Mouse (Mus musculus): ENCODE measurements around the gene Sbno2. TPM values are rescaled to one million over a fixed set of nuclear protein-coding genes. Genes with fewer than 3 reads are reported as not detected.

Sbno2 gene
- polyA plus RNA-seq, 1 experiment from 2014 or later = 14.9 TPM

DNA sequence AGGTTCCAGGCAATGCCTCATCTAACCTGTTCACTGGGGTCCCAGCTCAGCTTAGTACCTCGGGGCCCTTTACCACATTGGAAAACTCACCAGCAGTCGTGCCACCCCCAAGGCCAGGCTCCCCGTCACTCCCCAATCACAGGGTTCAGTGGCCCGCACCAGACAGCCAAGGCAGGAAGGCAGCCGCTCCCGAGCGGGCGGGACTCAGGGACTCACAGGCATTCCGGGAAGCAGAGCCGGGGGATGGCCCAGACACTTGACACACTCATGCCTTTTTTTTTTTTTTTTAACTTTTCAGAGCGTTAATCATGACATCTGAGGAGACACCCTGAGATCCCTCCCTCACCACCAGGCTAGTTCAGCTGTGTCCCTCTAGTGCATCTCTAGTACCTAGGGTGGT is 4.4 kb downstream of the Sbno2 start:
- H3K4me1 ChIP-seq (replicated peaks; ENCODE audit: control insufficient read depth, insufficient read depth, low read length) = peaks cover 19% of the 10 kb centered on the region
- no peak overlapping the region for H3K27ac ChIP-seq (ENCODE audit: low read length)
- no peak overlapping the region for H3K9ac ChIP-seq (replicated peaks; ENCODE audit: low read depth, low read length)
- no peaks in the 10 kb centered on the region for H3K27me3 ChIP-seq (replicated peaks; ENCODE audit: control insufficient read depth, insufficient read depth, low read length)
- H3K4me3 ChIP-seq (replicated peaks; ENCODE audit: low read length) = no peak overlapping the region
- WGBS = 73% methylated on average over 11 of the region's 11 CpGs
- no peaks in the 10 kb centered on the region for H3K36me3 ChIP-seq (ENCODE audit: control insufficient read depth, insufficient read depth)
- no peak for ATAC-seq
- no peak overlapping the region for H3K4me2 ChIP-seq (ENCODE audit: low read length)
- no peaks in the 10 kb centered on the region for H3K9me3 ChIP-seq (ENCODE audit: control insufficient read depth, low read length)

DNA sequence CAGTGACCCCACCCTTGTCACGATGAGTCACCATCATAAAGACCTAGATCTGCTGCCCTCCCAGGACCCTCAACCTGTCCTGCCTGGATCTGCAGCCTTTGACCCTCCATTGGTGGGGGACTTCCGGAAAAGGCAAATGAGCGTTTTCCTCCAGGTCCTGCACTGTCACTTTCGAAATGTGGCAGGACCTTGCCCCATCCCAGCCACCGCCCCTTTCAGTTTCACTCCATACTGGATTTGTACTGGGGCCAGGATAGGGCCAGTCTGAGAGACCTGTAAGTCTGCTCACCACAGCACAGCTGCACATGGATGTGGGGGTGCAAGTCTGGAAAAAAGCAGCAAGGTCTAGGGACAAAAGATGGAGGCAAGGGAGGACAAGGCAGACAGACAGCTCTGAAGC is 6.7 kb downstream of the Sbno2 start:
- no peak overlapping the region for H3K27ac ChIP-seq (ENCODE audit: low read length)
- no peak overlapping the region for H3K4me3 ChIP-seq (replicated peaks; ENCODE audit: low read length)
- 92% methylated on average over 5 of the region's 5 CpGs for WGBS
- no peaks in the 10 kb centered on the region for H3K36me3 ChIP-seq (ENCODE audit: control insufficient read depth, insufficient read depth)
- ATAC-seq = no peak
- no peak overlapping the region for H3K4me2 ChIP-seq (ENCODE audit: low read length)
- H3K9ac ChIP-seq (replicated peaks; ENCODE audit: low read depth, low read length) = no peak overlapping the region
- H3K4me1 ChIP-seq (replicated peaks; ENCODE audit: control insufficient read depth, insufficient read depth, low read length) = peaks cover 19% of the 10 kb centered on the region
- no peaks in the 10 kb centered on the region for H3K27me3 ChIP-seq (replicated peaks; ENCODE audit: control insufficient read depth, insufficient read depth, low read length)
- no peaks in the 10 kb centered on the region for H3K9me3 ChIP-seq (ENCODE audit: control insufficient read depth, low read length)

GRCm38 (mm10) chr10:80097275-80097674 is 8.1 kb downstream of the Sbno2 start:
- Histone ChIP-seq H3K4me1 (replicated peaks; ENCODE audit: control insufficient read depth, insufficient read depth, low read length) (peaks cover 16% of the 10 kb centered on the region), H3K4me2 (ENCODE audit: low read length) (no peak overlapping the region), H3K9ac (replicated peaks; ENCODE audit: low read depth, low read length) (no peak overlapping the region), H3K4me3 (replicated peaks; ENCODE audit: low read length) (no peak overlapping the region), H3K27ac (ENCODE audit: low read length) (no peak overlapping the region), H3K27me3 (replicated peaks; ENCODE audit: control insufficient read depth, insufficient read depth, low read length) (no peaks in the 10 kb centered on the region), H3K9me3 (ENCODE audit: control insufficient read depth, low read length) (no peaks in the 10 kb centered on the region), H3K36me3 (ENCODE audit: control insufficient read depth, insufficient read depth) (no peaks in the 10 kb centered on the region)
- 37% methylated on average over 3 of the region's 7 CpGs for WGBS
- no peak for ATAC-seq

DNA sequence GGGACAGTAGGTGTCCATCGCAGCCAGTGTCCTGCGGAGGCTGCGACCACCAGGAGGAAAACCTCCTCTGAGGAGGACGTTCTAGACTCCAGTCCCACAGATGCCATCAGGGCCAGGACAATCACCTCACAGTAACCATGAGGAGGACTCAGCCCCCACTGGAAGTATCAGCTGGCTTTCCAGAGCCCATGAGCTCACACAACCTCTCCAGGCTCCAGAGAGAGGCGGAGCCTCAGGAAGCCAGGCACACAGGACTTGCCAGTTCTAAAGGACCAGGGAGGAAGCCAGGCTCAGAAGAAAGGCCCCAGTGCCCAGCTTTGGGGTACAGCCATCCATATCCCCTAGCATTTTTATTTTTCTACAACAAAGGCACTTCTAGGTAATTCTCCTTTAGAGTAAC is 9.8 kb downstream of the Sbno2 start:
- peaks cover 5% of the 10 kb centered on the region; the same call in 1 of the 2 replicates for H3K4me1 ChIP-seq (replicated peaks; ENCODE audit: control insufficient read depth, insufficient read depth, low read length)
- no peaks in the 10 kb centered on the region for H3K36me3 ChIP-seq (ENCODE audit: control insufficient read depth, insufficient read depth)
- H3K4me3 ChIP-seq (replicated peaks; ENCODE audit: low read length) = no peak overlapping the region
- H3K9me3 ChIP-seq (ENCODE audit: control insufficient read depth, low read length) = no peaks in the 10 kb centered on the region
- no peaks in the 10 kb centered on the region for H3K27me3 ChIP-seq (replicated peaks; ENCODE audit: control insufficient read depth, insufficient read depth, low read length)
- 90% methylated on average over 5 of the region's 5 CpGs for WGBS
- H3K4me2 ChIP-seq (ENCODE audit: low read length) = no peak overlapping the region
- no peak overlapping the region for H3K27ac ChIP-seq (ENCODE audit: low read length)
- no peak overlapping the region for H3K9ac ChIP-seq (replicated peaks; ENCODE audit: low read depth, low read length)
- ATAC-seq = no peak

DNA sequence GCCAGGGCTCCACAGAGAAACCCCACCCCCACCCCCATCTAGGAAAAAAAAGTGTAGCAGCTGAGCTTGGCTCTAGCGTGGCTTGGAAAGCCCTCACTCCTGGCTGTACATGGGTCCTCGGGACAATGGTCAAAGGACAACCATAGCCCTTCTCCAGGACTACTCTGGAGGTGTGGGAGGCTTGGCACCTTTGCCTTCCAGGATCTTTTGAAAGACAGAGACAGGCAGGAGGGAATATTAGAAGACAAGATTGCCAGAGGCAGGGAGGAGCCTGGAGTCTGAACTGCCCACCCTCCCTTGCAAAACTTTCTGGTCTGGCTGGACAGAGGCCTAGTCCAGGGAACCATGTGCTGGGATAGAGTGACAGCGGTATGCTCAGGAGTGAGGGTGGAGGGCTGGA is 10.7 kb downstream of the Sbno2 start:
- peaks cover 5% of the 10 kb centered on the region; the same call in 1 of the 2 replicates for H3K4me1 ChIP-seq (replicated peaks; ENCODE audit: control insufficient read depth, insufficient read depth, low read length)
- H3K9ac ChIP-seq (replicated peaks; ENCODE audit: low read depth, low read length) = no peak overlapping the region
- 82% methylated on average over 3 of the region's 3 CpGs for WGBS
- H3K9me3 ChIP-seq (ENCODE audit: control insufficient read depth, low read length) = no peaks in the 10 kb centered on the region
- no peak overlapping the region for H3K27ac ChIP-seq (ENCODE audit: low read length)
- H3K27me3 ChIP-seq (replicated peaks; ENCODE audit: control insufficient read depth, insufficient read depth, low read length) = no peaks in the 10 kb centered on the region
- H3K4me2 ChIP-seq (ENCODE audit: low read length) = no peak overlapping the region
- no peak for ATAC-seq
- H3K36me3 ChIP-seq (ENCODE audit: control insufficient read depth, insufficient read depth) = no peaks in the 10 kb centered on the region
- H3K4me3 ChIP-seq (replicated peaks; ENCODE audit: low read length) = no peak overlapping the region

DNA sequence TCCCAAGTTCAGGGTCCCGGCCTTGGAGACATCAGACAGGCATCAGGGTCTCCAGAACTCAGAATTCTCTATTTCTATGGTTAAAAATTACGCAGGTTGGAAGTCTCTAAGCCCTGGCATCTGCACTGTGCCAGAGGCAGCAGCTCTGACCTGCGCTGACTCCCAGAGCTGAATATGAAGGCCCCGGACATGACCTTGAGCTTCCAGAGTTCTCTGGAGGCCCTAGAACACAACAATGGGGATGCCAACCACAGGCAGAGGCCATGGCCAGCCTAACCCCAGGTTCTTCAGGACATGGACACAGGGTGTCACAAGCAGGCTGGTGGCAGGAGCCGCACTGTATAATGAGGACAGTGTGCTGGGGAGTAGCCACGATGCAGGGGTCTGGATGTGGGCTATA is 11.3 kb downstream of the Sbno2 start:
- H3K36me3 ChIP-seq (ENCODE audit: control insufficient read depth, insufficient read depth) = no peaks in the 10 kb centered on the region
- H3K4me1 ChIP-seq (replicated peaks; ENCODE audit: control insufficient read depth, insufficient read depth, low read length) = peaks cover 5% of the 10 kb centered on the region; the same call in 1 of the 2 replicates
- H3K27me3 ChIP-seq (replicated peaks; ENCODE audit: control insufficient read depth, insufficient read depth, low read length) = no peaks in the 10 kb centered on the region
- H3K9ac ChIP-seq (replicated peaks; ENCODE audit: low read depth, low read length) = no peak overlapping the region
- H3K9me3 ChIP-seq (ENCODE audit: control insufficient read depth, low read length) = no peaks in the 10 kb centered on the region
- WGBS = 89% methylated on average over 6 of the region's 6 CpGs
- H3K4me3 ChIP-seq (replicated peaks; ENCODE audit: low read length) = no peak overlapping the region
- ATAC-seq = no peak
- H3K27ac ChIP-seq (ENCODE audit: low read length) = no peak overlapping the region
- no peak overlapping the region for H3K4me2 ChIP-seq (ENCODE audit: low read length)

DNA sequence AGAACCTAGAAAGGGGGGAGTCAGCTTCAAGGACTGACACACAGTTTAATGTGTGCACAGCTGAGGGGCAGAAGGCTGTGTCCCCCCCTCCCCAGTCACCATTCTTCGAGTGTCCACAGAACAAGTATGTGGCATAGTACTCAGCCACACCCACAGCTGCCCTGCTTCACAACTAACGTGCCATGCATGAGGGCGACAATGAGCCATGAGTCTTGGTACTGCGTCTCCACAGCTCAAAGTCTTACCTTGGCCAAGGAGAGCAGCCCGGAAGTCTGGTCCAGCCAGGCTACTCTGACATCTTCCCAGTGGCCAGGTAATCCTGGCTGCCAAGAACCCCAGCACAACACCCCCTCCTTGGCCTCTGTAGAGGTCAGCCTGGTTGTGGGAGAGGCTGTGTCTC is 12.7 kb downstream of the Sbno2 start:
- Histone ChIP-seq H3K4me2 (ENCODE audit: low read length) (no peak overlapping the region), H3K4me1 (replicated peaks; ENCODE audit: control insufficient read depth, insufficient read depth, low read length) (peaks cover 5% of the 10 kb centered on the region; the same call in 1 of the 2 replicates), H3K27me3 (replicated peaks; ENCODE audit: control insufficient read depth, insufficient read depth, low read length) (no peaks in the 10 kb centered on the region), H3K4me3 (replicated peaks; ENCODE audit: low read length) (no peak overlapping the region), H3K9ac (replicated peaks; ENCODE audit: low read depth, low read length) (no peak overlapping the region), H3K36me3 (ENCODE audit: control insufficient read depth, insufficient read depth) (no peaks in the 10 kb centered on the region), H3K9me3 (ENCODE audit: control insufficient read depth, low read length) (no peaks in the 10 kb centered on the region), H3K27ac (ENCODE audit: low read length) (no peak overlapping the region)
- no peak for ATAC-seq
- WGBS = 76% methylated on average over 5 of the region's 5 CpGs

GRCm38 (mm10) chr10:80091527-80091926 is 13.8 kb downstream of the Sbno2 start:
- Histone ChIP-seq H3K4me2 (ENCODE audit: low read length) (no peak overlapping the region), H3K27ac (ENCODE audit: low read length) (no peak overlapping the region), H3K4me1 (replicated peaks; ENCODE audit: control insufficient read depth, insufficient read depth, low read length) (no peaks in the 10 kb centered on the region), H3K9me3 (ENCODE audit: control insufficient read depth, low read length) (no peaks in the 10 kb centered on the region), H3K4me3 (replicated peaks; ENCODE audit: low read length) (no peak overlapping the region), H3K36me3 (ENCODE audit: control insufficient read depth, insufficient read depth) (no peaks in the 10 kb centered on the region), H3K9ac (replicated peaks; ENCODE audit: low read depth, low read length) (no peak overlapping the region), H3K27me3 (replicated peaks; ENCODE audit: control insufficient read depth, insufficient read depth, low read length) (no peaks in the 10 kb centered on the region)
- 87% methylated on average over 6 of the region's 6 CpGs for WGBS
- ATAC-seq = no peak

DNA sequence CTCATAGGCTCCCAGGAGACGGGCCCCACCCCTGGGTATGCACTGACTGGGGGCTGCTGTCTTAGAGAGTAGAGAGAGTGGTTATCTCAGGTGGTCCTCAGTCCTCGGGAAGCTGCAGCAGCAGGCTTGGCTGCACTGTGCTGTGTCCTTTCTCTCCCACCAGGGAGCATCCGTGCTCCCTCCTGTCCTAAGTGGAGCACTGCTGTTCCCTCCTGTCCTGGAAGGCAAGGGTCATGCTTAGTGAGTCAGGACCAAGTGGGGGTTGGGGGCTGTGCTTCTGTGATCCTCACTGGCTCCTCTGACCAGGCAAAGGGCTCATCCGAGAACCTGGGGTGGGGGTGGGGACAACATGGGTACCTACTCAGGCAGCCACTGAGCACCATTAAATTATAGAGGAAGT is 16.2 kb downstream of the Sbno2 start:
- H3K9ac ChIP-seq (replicated peaks; ENCODE audit: low read depth, low read length) = no peak overlapping the region
- no peaks in the 10 kb centered on the region for H3K9me3 ChIP-seq (ENCODE audit: control insufficient read depth, low read length)
- no peak overlapping the region for H3K4me3 ChIP-seq (replicated peaks; ENCODE audit: low read length)
- H3K36me3 ChIP-seq (ENCODE audit: control insufficient read depth, insufficient read depth) = no peaks in the 10 kb centered on the region
- H3K4me1 ChIP-seq (replicated peaks; ENCODE audit: control insufficient read depth, insufficient read depth, low read length) = peaks cover 4% of the 10 kb centered on the region
- H3K27ac ChIP-seq (ENCODE audit: low read length) = no peak overlapping the region
- H3K27me3 ChIP-seq (replicated peaks; ENCODE audit: control insufficient read depth, insufficient read depth, low read length) = no peaks in the 10 kb centered on the region
- no peak for ATAC-seq
- 64% methylated on average over 4 of the region's 4 CpGs for WGBS
- H3K4me2 ChIP-seq (ENCODE audit: low read length) = no peak overlapping the region

DNA sequence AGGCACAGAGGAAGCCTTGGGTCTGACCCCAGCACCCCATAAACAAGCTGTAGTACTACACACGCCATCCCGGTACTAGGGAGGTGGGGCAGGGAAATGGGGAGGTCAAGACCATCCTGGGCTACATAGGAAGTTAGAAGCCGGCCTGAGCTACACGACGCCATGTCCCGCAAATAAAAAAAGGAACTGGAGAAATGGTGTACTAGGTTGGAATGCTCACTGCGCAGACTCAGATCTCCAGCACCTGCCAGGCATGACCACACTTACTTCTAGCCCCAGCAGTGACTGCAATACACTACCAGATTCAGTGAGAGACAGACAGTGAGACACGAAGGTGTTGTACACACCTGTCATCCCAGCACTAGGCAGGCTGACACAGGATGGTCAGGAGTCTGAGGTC is 17.9 kb downstream of the Sbno2 start:
- Histone ChIP-seq H3K9me3 (ENCODE audit: control insufficient read depth, low read length) (no peaks in the 10 kb centered on the region), H3K4me3 (replicated peaks; ENCODE audit: low read length) (no peak overlapping the region), H3K9ac (replicated peaks; ENCODE audit: low read depth, low read length) (no peak overlapping the region), H3K4me1 (replicated peaks; ENCODE audit: control insufficient read depth, insufficient read depth, low read length) (peaks cover 4% of the 10 kb centered on the region), H3K36me3 (ENCODE audit: control insufficient read depth, insufficient read depth) (no peaks in the 10 kb centered on the region), H3K4me2 (ENCODE audit: low read length) (no peak overlapping the region), H3K27ac (ENCODE audit: low read length) (no peak overlapping the region), H3K27me3 (replicated peaks; ENCODE audit: control insufficient read depth, insufficient read depth, low read length) (no peaks in the 10 kb centered on the region)
- no peak for ATAC-seq
- 92% methylated on average over 8 of the region's 8 CpGs for WGBS

Data from forebrain, embryonic 16.5 days (tissue).